Mouse (Mus musculus) brain, adult 2 months (tissue): Measurements from ENCODE around the gene Gp1bb.
A peak's percentile ranks its signal among the peaks of the same experiment; 100 is the strongest.

ENCODE experiments used
- DNase-seq: peaks from one replicate; pipeline ENCODE4 v3.0.0; 2011; ENCODE audit warnings: low read depth, low spot score

Gene Gp1bb

DNA sequence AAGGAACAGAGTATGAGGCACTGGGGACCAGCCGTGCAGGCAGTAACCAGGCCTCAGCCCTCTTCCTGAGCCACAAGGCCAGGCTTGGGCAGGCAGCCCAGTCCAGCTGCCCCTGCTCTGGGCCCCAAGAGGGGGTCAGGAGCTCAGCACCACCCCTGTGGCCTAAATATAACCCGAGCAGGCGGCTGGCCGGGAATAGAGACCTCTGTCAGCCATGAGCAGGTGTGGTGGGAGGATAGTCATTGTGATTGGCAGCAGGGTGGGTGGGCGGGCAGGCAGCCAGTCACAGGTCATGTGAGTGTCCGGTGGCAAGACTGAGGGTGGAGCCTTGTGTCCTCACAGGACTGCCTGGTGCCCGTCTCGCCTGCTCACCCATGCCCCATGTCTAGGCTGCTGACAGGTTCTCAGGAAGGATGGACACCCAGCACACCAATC, 17.9 kb downstream of the Gp1bb start:
- no peak for DNase-seq

DNA sequence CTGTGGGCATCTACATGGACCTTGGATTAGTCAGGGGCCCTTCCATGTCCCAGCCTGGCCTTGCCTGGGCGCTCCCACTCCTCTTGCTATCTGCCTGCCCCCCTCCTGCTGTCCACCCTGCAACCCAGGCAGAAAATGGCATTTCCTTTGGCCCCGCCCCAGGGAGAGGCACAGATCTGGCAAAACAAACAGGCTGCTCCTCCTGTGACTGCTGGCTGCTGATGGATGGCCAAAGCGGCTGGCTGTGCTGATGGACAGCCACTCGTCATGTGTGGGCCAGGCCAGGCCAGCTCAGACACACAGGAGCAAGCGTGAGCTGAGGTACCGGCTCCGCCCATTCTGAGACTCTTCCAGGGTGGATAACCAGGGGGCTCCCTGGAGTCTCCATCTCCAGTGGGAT, 20.8 kb downstream of the Gp1bb start:
- DNase-seq = no peak

DNA sequence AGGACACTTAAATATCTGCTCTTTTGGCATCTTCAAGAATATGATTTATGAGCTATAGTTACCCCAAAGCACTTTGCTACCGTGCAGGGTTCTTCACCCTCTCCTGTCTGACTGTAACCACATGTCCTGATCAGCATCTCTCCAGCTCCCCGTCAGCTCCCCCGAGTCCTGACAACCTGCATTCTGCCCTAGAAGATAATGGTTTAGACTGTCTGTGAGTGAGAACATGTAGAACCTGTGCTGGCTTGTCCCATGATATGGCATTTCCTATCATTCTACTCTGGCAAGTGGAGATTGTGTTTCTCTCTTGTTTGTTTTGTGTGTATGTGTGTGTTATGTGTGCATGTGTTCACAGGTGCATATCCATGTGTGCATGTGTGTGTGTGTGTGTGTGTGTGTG, 24.2 kb downstream of the Gp1bb start:
- DNase-seq = no peak

DNA sequence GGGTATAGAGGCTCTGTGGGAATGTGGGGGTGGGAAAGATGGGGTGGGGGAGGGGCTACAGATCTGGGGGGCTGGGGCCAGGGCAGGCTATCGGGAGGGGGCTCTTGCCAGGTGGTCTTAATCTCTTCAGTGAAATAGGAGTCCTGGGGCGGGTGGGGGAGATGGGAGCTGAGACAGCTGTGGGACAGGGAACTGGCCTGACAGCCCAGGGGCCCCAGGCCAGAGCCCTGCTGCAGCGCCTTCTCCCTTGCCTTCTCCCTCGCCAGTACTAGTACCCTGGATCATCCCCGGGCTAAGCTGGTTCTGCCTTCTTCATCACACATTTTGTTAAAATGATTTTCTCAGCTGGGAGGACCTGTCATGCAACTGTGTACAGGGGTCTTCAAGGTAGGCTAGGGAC, 25.9 kb downstream of the Gp1bb start:
- DNase-seq = no peak

DNA sequence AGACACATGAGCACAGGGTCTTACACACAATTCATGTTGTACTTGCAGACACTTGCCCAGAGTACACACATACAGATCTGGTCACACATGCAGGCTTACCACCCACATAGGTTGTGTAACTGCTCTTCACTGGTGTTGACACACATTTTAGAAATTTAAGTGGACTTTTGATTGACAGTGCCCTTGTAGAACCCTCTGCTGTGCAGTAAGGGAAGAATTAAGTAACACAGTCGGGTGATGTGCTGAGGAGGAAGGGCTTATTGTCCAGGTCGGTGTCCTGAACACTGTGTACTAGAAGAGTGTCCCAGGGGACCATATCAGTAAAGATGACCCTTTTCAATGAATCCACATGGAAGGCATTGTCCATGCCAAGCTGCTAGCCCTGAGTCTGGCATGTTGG, 28.3 kb downstream of the Gp1bb start:
- no peak for DNase-seq

DNA sequence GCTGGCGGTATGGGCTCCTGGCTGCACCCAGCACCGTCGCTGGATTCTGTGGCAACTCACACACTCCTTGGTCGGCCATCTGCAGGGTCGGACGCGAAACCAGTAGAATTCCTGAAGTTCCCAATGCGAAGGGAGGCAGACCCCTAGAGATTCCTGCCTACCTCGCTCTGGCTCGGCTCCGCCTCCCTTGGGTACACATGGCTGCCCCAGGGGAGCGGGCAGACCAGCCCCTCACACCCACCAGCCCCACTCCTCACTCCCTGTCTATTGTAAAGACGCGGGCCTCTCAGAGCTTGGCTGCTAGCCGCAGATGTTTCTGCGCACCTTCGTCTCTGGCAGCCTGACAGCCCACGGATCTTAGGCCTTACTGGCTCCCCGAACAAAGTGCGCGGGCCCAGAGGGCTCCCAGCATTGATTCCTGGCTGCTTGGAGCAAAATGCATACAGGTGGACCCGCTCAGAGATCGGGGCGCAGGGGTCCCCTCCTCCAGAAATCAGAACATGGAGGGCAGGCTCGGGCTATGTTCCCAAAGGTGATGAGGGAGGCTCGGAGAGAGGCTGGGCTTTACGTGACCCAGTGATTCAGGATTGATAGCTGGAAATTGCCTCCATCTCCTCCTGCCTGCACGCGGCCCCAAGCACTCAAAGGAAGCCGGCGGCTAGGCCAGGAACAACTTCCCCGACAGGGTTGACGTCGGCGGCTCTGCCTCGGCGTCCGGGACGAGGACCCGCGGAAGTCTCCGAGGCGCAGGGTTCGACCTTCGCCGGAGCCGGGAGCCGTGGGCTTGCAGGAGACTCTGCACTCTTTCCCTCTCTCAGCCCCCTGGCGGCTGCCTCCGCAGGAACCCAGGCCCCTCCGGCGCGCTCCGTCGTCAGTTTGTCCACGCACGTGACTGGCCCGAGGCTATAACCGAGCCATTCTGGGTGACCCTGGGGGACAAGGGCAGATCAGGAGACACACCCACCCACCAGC, 30.9 kb downstream of the Gp1bb start:
- no peak for DNase-seq

DNA sequence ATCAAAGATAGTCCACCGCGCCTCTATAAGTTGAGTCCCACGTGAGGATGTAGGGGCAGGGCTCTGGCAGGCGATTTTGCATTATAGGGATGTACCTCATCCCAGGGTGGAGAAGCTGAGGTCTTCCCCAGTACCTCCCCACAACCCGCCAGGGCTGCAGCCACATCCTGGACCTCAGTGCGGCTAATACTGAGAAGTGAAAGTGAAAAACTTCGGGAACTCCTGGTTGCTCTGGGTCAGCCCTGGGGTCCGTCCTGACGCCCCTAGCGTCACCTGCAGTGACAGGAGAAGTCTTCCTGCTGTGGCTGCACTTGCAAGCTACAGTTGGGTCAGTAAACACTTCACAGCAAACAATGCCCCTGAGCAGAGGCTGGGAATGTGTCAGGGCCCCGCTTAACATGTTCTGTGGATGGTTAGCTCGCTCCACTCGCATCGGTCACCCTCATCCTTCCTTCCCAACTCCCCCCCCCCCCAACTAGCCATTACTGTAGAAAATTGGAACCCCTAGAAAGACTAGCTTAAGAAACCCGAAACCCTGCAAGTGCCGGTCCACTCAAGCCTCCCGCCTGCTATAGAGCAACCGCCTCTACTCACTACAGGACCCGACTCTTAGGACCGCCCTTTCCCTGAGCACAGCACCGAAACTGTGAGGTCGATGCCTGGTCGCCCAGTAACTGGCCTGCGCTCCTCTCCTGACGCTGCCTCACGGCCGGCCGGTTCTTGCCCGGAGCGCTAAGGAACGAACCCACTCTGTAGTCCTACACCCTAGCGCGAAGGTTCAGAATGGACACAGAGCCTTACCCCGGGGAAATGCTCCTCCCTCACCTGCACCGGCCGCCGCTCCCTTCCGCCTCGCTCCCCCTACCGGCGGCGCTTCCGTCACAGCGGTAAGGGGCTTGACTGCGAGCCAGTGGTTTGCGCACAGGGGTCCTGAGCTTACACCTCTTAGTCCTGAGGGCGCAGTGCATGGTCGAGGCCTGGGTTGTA, 32.1 kb downstream of the Gp1bb start, which contains the start of gene Tbx1:
TSS of gene Tbx1 (minus strand) at position 868 of the 987 bp plus-strand sequence.
- peak; percentile 7 for DNase-seq

DNA sequence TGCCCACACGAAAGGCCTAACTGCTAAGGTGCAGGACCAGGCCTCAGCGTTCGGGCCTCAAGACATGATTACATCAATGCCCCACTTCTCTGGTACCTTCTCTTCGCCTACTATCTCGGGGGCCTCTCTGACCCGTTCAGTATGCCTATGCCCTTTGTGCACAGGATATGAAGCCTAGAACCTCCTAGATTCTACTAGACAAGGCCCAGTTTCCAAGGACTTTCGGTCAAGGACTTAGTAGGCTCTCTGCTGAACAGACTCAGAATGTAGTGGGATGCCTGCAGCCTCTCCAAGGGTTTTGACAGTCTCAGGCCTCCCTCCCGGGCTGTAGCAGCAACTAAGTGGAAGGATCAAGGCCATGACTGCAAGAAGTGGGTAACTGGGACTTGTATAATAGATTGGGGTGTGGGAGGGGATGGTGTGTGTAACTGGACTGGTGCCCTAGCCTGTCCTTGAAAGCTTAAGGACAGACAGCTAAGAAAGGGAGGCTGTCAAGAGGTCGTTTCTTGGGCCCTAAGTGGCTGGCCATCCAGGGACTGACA, 33.1 kb downstream of the Gp1bb start:
- no peak for DNase-seq

DNA sequence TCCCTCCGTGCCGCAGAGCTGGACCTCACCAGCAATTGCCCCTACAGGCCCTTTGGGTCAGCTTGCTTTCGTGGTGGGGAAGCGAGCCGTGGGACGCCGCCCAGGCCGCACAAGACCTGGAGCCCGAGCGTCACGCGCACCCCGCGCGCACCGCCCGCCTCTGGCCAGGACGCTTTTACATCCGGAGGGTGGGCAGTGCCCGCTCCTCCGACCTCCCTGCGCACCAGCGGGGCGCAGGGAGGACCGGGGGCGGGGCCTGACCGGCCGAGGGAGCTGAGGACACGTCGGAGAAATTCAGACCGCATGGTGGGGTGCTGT, 33.5 kb downstream of the Gp1bb start:
- no peak for DNase-seq

DNA sequence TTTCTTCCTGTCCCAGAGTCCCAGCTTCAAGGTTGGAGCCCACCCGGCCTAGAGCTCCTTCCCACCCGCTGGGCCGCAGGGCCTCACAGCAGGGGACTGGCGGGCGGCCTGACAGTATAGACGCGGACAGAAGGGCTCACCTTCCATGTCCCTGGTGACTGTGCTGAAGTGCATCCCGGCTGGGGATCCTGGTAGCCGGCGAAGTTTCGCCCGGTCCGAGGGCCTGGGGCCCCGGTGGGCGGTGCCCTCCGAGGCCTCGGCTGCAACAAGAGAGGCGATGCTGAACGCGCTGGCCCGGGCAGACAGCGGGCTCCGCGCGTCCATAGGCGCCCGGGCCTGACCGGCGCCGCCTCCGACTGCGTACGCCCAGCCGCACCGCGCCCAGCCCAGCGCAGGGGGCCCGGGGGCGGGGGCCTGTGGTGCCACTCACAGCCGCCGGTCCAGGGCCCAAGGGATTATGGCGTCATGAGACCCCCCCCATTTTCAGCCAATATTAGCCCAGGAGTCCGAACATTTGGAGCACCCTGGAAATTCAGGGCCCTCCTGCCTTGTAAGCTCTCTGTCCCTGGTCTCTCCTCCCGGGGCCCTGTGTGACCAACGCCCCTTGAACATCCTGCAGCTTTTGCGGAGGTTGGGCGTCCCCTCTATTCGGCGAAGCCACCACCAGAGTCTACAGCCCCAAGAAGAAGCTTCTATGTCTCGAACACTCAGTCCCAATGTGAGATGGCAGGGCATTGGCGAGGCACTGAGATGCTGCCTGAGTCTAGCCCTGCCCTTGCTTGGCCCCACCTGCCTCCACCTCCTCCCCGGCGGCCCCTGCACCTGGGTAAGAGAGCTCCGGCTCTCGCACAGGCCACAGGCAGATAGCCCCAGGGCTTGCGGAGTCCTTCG, 34.1 kb downstream of the Gp1bb start:
- no peak for DNase-seq

DNA sequence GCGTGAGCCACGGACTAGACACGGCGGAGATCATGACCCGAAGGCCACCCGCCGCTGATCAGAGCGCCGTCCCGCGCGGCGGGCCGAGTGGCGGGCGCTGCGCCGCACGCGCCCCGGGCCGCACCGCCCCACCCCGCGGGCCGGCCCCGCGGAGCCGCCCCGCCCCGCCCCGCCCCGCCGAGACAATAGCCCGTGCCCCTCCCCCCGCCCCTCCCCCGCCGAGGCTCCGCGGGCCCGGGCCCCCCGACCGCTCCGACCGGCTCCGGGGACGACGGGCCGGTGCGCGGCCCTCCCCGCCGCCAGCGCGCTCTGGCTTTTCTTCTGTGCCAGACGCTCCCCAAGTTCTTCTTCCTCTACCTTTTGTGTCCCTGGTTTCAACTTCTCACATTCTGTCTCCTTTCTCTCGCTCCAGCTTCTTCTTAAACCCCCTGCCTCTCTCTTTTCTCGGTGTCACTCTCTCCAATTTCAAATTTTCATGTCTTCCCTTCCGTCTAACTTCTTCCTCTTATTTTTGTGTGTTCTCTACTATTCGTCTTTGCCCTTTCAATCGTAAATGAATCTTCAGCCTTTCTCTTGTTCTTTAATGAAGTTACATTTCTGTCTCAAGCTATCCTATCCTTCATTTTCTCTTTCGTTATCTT, 35.2 kb downstream of the Gp1bb start:
- no peak for DNase-seq

DNA sequence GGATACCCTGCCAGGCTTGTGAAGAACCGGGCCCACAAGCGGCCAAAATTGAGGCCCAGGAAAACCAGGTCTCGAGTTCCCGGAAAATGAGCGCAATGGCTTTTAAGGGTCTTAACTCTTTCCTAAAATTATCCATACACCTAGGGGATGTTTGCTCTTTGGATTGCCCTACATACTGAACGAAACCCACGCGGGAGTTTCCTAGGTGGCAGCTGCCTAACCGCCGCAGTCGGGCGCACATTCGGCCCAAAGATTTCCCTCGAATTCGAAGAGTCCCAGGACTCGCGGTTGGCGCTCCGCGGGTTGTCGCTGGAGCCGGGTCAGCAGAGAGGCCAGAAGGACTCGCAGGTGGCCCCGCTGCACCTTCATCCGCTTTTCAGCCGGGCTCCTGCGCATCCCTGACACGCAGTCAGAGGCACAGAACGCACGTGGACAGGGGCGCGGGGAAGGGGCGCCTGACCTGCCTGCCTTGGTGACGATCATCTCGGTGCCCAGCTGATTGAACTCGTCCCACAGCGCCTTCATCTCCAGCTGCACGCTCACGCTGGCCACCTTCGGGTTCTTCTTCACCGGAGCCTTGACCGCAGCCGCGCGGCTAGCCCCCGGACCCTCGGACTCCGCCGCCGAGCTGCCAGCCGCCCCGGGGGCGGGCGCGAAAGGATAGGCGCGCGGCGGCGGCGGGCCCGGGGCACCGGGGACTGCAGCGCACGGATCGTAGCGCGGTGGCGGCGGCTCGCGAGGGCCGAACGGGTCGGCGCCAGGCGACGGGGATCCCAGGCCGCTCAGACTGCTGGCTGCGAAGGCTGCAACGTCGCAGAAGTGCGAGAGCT, 35.9 kb downstream of the Gp1bb start:
- no peak for DNase-seq

DNA sequence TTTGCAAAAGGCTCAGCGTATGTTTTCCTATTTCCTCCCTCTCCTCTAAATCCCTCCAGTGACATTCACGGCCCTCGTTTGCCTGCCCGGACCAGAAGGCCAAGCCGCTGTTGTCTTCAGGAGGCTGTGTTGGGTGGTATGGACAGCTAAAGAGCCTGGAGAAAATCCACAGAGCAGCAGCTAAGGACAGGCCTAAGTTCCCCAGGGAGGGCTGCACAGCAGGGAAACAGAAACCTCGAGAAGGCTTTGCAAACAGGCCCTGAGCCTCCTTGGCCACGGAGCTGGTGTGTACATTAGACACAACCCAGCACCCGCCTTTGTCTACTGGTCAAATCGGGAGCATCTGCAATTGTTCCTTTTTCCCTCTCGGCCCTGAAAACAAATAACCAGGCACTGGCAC, 36.5 kb downstream of the Gp1bb start:
- no peak for DNase-seq

DNA sequence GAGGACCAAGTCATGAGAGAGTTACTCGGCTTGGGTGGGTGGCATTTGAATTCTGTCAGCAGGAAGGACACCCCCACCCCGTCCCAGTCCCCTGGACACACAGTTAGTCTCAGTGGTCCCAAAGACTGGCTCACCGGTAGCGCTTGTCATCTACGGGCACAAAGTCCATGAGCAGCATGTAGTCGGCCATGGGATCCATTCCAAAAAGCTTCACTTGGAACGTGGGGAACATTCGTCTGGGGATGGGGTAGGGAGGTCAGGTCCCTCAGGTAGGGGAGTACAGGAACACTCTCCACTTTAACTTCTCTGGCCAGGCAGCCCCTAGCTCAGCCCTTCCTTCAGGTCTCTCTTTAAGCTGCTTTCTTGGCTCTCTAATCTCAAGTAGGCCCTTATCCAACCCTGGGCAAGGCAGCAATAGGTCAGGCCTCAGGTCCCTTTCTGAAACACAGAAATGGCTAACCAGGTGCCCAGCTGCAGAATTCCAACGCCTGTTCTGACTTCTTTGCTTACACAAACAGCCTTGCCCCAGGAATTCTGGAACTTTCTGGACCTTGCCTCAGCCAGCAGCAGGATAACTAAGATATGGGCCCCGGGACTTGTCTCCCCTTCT, 37.2 kb downstream of the Gp1bb start:
- no peak for DNase-seq

DNA sequence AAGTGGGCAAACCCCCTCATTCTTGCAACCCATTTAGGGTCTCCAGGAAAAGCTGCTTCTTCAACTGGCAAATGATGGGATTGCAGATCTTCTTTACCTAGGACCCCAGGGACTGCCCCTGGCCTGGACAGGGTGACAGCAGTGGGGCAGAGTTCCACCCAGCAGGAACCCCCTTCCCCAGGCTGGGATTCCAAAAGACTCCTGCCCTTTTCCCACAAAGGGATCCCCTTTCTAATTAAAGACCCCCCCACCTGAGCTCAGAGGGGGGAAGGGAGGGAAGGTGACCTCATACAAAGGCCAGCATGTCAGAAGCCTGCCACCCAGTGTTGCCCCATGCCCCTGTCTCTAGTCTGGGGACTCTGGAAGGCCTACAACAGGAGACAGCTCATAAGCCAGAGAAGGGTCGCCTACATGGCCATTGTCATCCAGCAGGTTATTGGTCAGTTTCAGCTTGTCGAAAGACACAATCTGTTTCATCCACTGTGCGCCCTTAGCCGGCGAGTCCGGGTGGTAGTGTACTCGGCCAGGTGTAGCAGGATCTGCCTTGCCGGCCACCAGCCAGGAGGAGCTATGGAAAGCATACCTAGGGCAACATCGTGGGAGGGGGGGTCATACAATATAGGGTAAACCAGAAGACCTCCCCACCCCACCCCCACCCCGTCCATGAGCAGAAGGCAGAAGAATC, 38.4 kb downstream of the Gp1bb start:
- no peak for DNase-seq

DNA sequence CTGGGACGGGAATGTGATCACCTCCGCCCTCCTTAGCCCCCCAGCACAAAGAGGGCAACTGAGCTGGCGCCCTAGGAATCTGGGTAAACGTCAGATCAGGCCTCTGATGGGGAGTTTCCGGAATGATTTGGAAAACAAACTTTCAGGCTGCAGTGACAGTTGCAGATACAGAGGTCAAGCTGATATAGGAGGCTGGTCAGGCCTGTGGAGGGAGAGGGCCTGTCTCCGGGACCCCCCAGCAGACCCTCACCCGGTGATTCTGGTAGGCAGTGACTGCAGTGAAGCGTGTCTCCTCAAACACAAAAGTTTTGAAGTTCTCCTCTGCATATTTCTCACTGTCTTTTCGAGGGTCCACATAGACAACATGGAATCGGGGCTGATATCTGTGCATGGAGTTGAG, 39.0 kb downstream of the Gp1bb start:
- no peak for DNase-seq

DNA sequence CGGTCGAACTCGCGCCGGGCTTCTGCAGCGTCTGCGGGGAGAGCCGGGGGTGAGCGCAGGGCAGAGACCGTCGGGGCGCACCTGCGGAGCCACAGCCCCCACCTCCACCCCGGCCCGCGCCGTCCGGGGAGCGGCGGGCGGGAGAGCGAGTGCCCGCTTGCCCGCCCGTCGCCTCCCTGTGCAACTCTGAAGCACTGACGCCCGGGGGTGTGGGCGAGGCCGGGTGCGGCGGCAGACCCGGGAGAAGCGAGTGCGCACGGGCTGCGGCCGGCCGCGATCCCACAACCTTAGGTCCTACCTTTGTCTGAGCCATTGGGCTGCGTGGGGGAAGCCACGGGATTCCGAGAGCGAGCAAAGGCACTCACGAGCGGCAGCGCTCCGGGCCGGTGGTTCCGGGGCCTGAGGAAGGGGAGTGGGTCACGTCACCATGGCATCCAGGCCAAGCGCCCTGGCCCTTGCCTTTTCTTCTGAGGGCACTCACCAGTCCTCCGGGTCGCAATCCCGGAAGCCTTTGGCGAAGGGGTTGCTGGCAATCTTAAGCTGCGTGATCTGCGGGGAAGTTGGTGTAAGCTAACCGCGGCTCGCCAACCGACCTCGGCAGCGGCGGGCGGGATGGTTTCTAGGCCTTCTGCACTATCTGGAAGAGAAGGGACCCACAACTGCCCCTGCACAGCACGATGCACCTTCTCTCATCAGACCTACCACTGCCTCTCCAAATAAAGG, 39.6 kb downstream of the Gp1bb start:
- no peak for DNase-seq

DNA sequence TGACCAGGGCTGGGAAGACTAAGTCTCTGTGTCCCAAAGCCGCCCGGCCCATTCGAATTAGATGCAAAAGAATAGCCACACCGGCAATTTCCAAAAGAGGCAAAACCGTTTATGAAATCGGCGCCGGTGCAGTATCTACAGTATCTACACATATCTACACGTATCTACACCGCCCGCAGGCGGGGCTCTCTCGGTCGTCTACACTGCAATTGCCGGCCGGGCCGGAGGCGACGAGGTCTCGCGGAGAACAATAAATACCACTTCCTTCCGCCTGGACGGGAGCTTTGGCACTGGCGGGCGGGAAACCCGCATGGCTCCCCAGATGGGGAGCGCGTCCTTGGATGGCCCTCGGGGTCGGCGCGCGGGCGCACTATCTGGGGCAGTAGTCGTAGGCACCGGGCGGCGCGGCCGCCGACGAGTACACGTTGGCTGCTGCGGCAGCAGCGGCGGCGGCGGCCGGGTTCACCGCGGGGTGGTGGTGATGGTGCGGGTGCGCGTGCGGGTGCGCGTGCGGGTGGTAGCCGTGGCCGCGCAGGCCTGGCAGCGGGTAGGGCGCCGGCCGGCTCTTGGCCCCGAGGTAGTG, 40.5 kb downstream of the Gp1bb start:
- no peak for DNase-seq
